Mouse (Mus musculus): ENCODE measurements around the gene Slc16a6.

GRCm38 (mm10) chr11:109495771-109496474, 22.5 kb upstream of the Slc16a6 start:
- no peak for TF ChIP-seq CTCF (IDR thresholded peaks at IDR 0.05; ENCODE audit: low read depth, low read length)
- TF ChIP-seq POLR2A (IDR thresholded peaks at IDR 0.05; ENCODE audit: extremely low read depth, insufficient read depth, low read length), result no peak

Measured in liver, adult 2 months (tissue).